Mouse (Mus musculus): ENCODE measurements around the gene Tubg2.

Gene Tubg2

GRCm38 (mm10) chr11:101178061-101179058 lies 22.7 kb downstream of the Tubg2 start:
- no peak for DNase-seq (ENCODE audit: low spot score in 2 of 2)

GRCm38 (mm10) chr11:101179306-101179705 lies 23.6 kb downstream of the Tubg2 start:
- no peak for DNase-seq (ENCODE audit: low spot score in 2 of 2)

GRCm38 (mm10) chr11:101180261-101180660 lies 24.6 kb downstream of the Tubg2 start:
- DNase-seq (ENCODE audit: low spot score in 2 of 2) = no peak

GRCm38 (mm10) chr11:101180846-101181740 lies 25.4 kb downstream of the Tubg2 start:
- DNase-seq (ENCODE audit: low spot score in 2 of 2) = peak in 1 of 2 experiments; percentile 65

- no peak for DNase-seq (ENCODE audit: low spot score in 2 of 2)
These were observed 26.3 kb downstream of the Tubg2 start for GRCm38 (mm10) chr11:101181961-101182360.

- DNase-seq (ENCODE audit: low spot score in 2 of 2) = no peak
These were observed 27.2 kb downstream of the Tubg2 start for GRCm38 (mm10) chr11:101182771-101183517.

GRCm38 (mm10) chr11:101184984-101185383 lies 29.3 kb downstream of the Tubg2 start:
- DNase-seq (ENCODE audit: low spot score in 2 of 2) = no peak

- no peak for DNase-seq (ENCODE audit: low spot score in 2 of 2)
These were observed 29.7 kb downstream of the Tubg2 start for GRCm38 (mm10) chr11:101185441-101185840.

GRCm38 (mm10) chr11:101186526-101187247 lies 31.0 kb downstream of the Tubg2 start:
- DNase-seq (ENCODE audit: low spot score in 2 of 2) = no peak

- DNase-seq (ENCODE audit: low spot score in 2 of 2) = no peak
These were observed 31.8 kb downstream of the Tubg2 start for GRCm38 (mm10) chr11:101187541-101187940.

GRCm38 (mm10) chr11:101188166-101188805 lies 32.6 kb downstream of the Tubg2 start:
- no peak for DNase-seq (ENCODE audit: low spot score in 2 of 2)

GRCm38 (mm10) chr11:101189495-101190180 lies 33.9 kb downstream of the Tubg2 start:
- peak in 1 of 2 experiments; percentile 68 for DNase-seq (ENCODE audit: low spot score in 2 of 2)

GRCm38 (mm10) chr11:101190181-101190912 lies 34.6 kb downstream of the Tubg2 start:
- no peak for DNase-seq (ENCODE audit: low spot score in 2 of 2)

- DNase-seq (ENCODE audit: low spot score in 2 of 2) = no peak
These were observed 35.5 kb downstream of the Tubg2 start for GRCm38 (mm10) chr11:101190913-101191907.

GRCm38 (mm10) chr11:101191919-101192470 lies 36.3 kb downstream of the Tubg2 start:
- DNase-seq (ENCODE audit: low spot score in 2 of 2) = no peak

GRCm38 (mm10) chr11:101192646-101193045 lies 36.9 kb downstream of the Tubg2 start:
- no peak for DNase-seq (ENCODE audit: low spot score in 2 of 2)

GRCm38 (mm10) chr11:101193076-101193475 lies 37.4 kb downstream of the Tubg2 start:
- no peak for DNase-seq (ENCODE audit: low spot score in 2 of 2)
